Mouse (Mus musculus): ENCODE data around the gene St7l.

GRCm38 (mm10) chr3:104954551-104954950 is 90.7 kb downstream of the St7l start:
- TF ChIP-seq CTCF (IDR thresholded peaks at IDR 0.05; ENCODE audit: insufficient read depth, low read depth, low read length): no peak
- TF ChIP-seq POLR2A (IDR thresholded peaks at IDR 0.05; ENCODE audit: insufficient read depth, low read depth, low read length): no peak
